Mouse (Mus musculus) cortical plate, adult 2 months (tissue): ENCODE results near the gene Dlgap3.

Experiments used
- CTCF ChIP-seq: fragments of 200-500 bp; IDR thresholded peaks from 2 replicates; pipeline ENCODE4 v1.5.1; 2011; ENCODE audit warnings: mild to moderate bottlenecking, control low read depth, low read length; ENCODE audit not compliant: insufficient read depth; ENCODE audit errors: extremely low read depth
- POLR2A ChIP-seq: fragments of 200-500 bp; IDR thresholded peaks from 2 replicates; pipeline ENCODE4 v1.6.1; 2011; ENCODE audit warnings: mild to moderate bottlenecking, low read length, control low read depth; ENCODE audit not compliant: insufficient read depth; ENCODE audit errors: extremely low read depth

DNA sequence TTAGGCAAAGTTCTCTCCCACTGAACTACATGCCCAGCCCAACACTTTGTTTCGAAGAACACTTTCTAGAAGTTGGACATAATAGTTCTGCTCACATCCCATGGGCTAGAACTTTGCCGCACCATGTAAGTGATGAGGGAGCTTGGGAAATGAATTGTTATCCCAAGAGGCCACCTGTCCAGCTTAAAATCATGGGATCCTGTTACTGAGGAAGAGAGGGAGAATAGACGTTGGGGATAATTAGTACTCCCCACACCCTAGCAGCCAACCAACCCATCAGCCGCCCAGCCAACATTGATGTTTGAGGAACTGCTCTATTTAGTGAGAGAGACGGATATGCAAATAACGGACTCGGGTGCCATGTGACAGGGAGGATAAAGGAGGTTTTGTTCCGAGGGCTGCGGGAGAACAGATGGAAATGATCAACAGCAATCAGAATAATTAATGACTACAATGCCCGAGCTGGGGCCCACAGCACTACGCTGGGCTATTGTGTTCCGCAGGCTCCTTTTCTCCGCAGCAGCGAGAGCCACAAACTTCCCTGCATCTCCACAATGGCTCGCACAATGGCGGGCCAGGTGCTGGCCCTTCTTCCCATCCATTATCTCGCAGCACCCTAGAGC lies 58.2 kb downstream of the Dlgap3 start:
- no peak for TF ChIP-seq POLR2A
- TF ChIP-seq CTCF, result no peak
